Mouse (Mus musculus) CH12.LX (cell line): ENCODE measurements around the gene AL607142.1. TPM values are rescaled to one million over a fixed set of nuclear protein-coding genes. Genes with fewer than 3 reads are reported as not detected.

Experiments
- DNase-seq: peaks from one replicate; pipeline ENCODE4 v3.0.0-alpha.2; 2013; ENCODE audit errors: extremely low read depth
- H3K27ac ChIP-seq: 2 replicates; pipeline ENCODE4 v1.5.1; 2012; ENCODE audit warnings: low read depth, mild to moderate bottlenecking, control low read depth, moderate library complexity; ENCODE audit not compliant: insufficient read depth
- H3K27me3 ChIP-seq: replicated peaks from 2 replicates; pipeline ENCODE3; 2012; ENCODE audit warnings: inconsistent platforms
- H3K36me3 ChIP-seq, 2 experiments: replicated peaks in 1 of 2; 2 replicates each; pipeline versions ENCODE3 to v1.6.1; 2012; ENCODE audit warnings: inconsistent platforms in 1 of 2, low read length in 1 of 2, mild to moderate bottlenecking in 1 of 2, mixed read lengths in 1 of 2, moderate library complexity in 1 of 2; ENCODE audit not compliant: control insufficient read depth in 1 of 2, insufficient read depth in 1 of 2
- H3K4me1 ChIP-seq, 2 experiments: 2 replicates each; pipeline ENCODE4 v1.6.1; 2012; ENCODE audit warnings: inconsistent platforms in 1 of 2, moderate library complexity in 1 of 2; ENCODE audit not compliant: insufficient read depth in 2 of 2, control insufficient read depth in 1 of 2
- H3K4me2 ChIP-seq: 2 replicates; pipeline ENCODE4 v1.6.1; 2012; ENCODE audit warnings: low read depth, mild to moderate bottlenecking, control low read depth; ENCODE audit not compliant: poor library complexity, insufficient read depth, severe bottlenecking
- H3K4me3 ChIP-seq, 3 experiments: fragments of 150-350 bp in 1 of 3; sonication (generic) in 1 of 3; replicated peaks in 1 of 3; 2 replicates each; pipeline versions ENCODE3 to v1.5.1; 2011 to 2012; ENCODE audit warnings: low read depth in 2 of 3, low read length in 2 of 3, mild to moderate bottlenecking in 2 of 3, moderate library complexity in 2 of 3, control low read depth in 1 of 3, improper control_type of control experiment in 1 of 3, inconsistent platforms in 1 of 3, mixed read lengths in 1 of 3; ENCODE audit not compliant: poor library complexity in 1 of 3
- H3K79me2 ChIP-seq: replicated peaks from 2 replicates; pipeline ENCODE4 v1.6.1; 2012; ENCODE audit warnings: mild to moderate bottlenecking, moderate library complexity; ENCODE audit not compliant: control insufficient read depth, poor library complexity, insufficient read depth, severe bottlenecking; ENCODE audit errors: extremely low read depth
- H3K9ac ChIP-seq: 2 replicates; pipeline ENCODE4 v1.6.1; 2012; ENCODE audit warnings: low read depth, mild to moderate bottlenecking, control low read depth, moderate library complexity; ENCODE audit not compliant: insufficient read depth
- H3K9me3 ChIP-seq: replicated peaks from 2 replicates; pipeline ENCODE3; 2012; ENCODE audit warnings: low read length, inconsistent platforms, mixed read lengths
- CHD2 ChIP-seq: IDR thresholded peaks from 2 replicates; pipeline ENCODE4 v1.6.1; 2011; ENCODE audit warnings: low read length, improper control_type of control experiment
- ETS1 ChIP-seq: conservative IDR thresholded peaks from 2 replicates; pipeline ENCODE4 v1.6.1; 2012; ENCODE audit warnings: low read depth, mild to moderate bottlenecking, inconsistent platforms, low read length, improper control_type of control experiment, moderate library complexity
- IRF4 ChIP-seq: IDR thresholded peaks from 2 replicates; pipeline ENCODE4 v1.6.1; 2014; ENCODE audit warnings: low read depth, mild to moderate bottlenecking, inconsistent platforms, low read length, improper control_type of control experiment
- JUND ChIP-seq: conservative IDR thresholded peaks from 2 replicates; pipeline ENCODE4 v1.6.1; 2011; ENCODE audit warnings: low read depth, low read length, improper control_type of control experiment
- MAFK ChIP-seq: IDR thresholded peaks from 2 replicates; pipeline ENCODE4 v1.6.1; 2011; ENCODE audit warnings: low read length, improper control_type of control experiment; ENCODE audit not compliant: insufficient replicate concordance
- MAZ ChIP-seq: IDR thresholded peaks from 2 replicates; pipeline ENCODE4 v1.6.1; 2012; ENCODE audit warnings: low read depth, mild to moderate bottlenecking, inconsistent platforms, low read length, improper control_type of control experiment, moderate library complexity
- MEF2A ChIP-seq: IDR thresholded peaks from 2 replicates; pipeline ENCODE4 v1.6.1; 2014; ENCODE audit warnings: low read depth, mild to moderate bottlenecking, inconsistent platforms, low read length, improper control_type of control experiment, borderline replicate concordance
- MXI1 ChIP-seq: IDR thresholded peaks from 2 replicates; pipeline ENCODE4 v1.6.1; 2011; ENCODE audit warnings: mild to moderate bottlenecking, low read depth, low read length, improper control_type of control experiment
- MYC ChIP-seq: IDR thresholded peaks from 2 replicates; pipeline ENCODE4 v1.6.1; 2011; ENCODE audit warnings: low read depth, mild to moderate bottlenecking, improper control_type of control experiment, low read length
- NELFE ChIP-seq: IDR thresholded peaks from 2 replicates; pipeline ENCODE4 v1.6.1; 2011; ENCODE audit warnings: low read depth, low read length, improper control_type of control experiment
- PAX5 ChIP-seq: IDR thresholded peaks from 2 replicates; pipeline ENCODE4 v1.6.1; 2012; ENCODE audit warnings: low read length, inconsistent platforms, mixed read lengths
- POLR2A ChIP-seq: IDR thresholded peaks from 2 replicates; pipeline ENCODE4 v1.6.1; 2011; ENCODE audit warnings: low read depth, mild to moderate bottlenecking, improper control_type of control experiment, low read length
- POLR2AphosphoS2 ChIP-seq: IDR thresholded peaks from 2 replicates; pipeline ENCODE4 v1.6.1; 2011; ENCODE audit warnings: low read depth, low read length, improper control_type of control experiment
- RCOR1 ChIP-seq: conservative IDR thresholded peaks from 2 replicates; pipeline ENCODE4 v1.6.1; 2012; ENCODE audit warnings: low read depth, mild to moderate bottlenecking, inconsistent platforms, low read length, improper control_type of control experiment
- SMC3 ChIP-seq: IDR thresholded peaks from 2 replicates; pipeline ENCODE4 v1.6.1; 2011; ENCODE audit warnings: low read depth, low read length, improper control_type of control experiment
- TCF12 ChIP-seq: IDR thresholded peaks from 2 replicates; pipeline ENCODE4 v1.6.1; 2014; ENCODE audit warnings: low read depth, mild to moderate bottlenecking, inconsistent platforms, low read length, improper control_type of control experiment
- UBTF ChIP-seq: IDR thresholded peaks from 2 replicates; pipeline ENCODE4 v1.6.1; 2012; ENCODE audit warnings: low read depth, mild to moderate bottlenecking, inconsistent platforms, low read length, improper control_type of control experiment, moderate library complexity
- USF1 ChIP-seq: IDR thresholded peaks from 2 replicates; pipeline ENCODE4 v1.6.1; 2014; ENCODE audit warnings: low read depth, mild to moderate bottlenecking, inconsistent platforms, low read length, improper control_type of control experiment
- ZC3H11A ChIP-seq: IDR thresholded peaks from 2 replicates; pipeline ENCODE4 v1.6.1; 2012; ENCODE audit warnings: low read depth, mild to moderate bottlenecking, inconsistent platforms, low read length, improper control_type of control experiment
- dilution Hi-C: fragments of 300-500 bp; cut with MboI; formaldehyde crosslinking; loops from 2 replicates; pipeline ENCODE4 v1.14.3; 2020; ENCODE audit warnings: low sequenced_read_pairs; ENCODE audit not compliant: extremely low pct_unique_long_range_greater_than_20kb, extremely low pct_ligation_motif_present
- in situ Hi-C: fragments of 300-500 bp; cut with MboI; formaldehyde crosslinking; loops from 3 replicates; pipeline ENCODE4 v1.14.3; 2019; ENCODE audit warnings: low sequenced_read_pairs, low pct_ligation_motif_present, low pct_unique_long_range_greater_than_20kb, mixed read lengths
- polyA plus RNA-seq: library from polyadenylated mRNA; unstranded; fragments of >175 nt; gene quantifications from 2 replicates; pipeline ENCODE4 v1.2.1, GENCODE M21; 2012; ENCODE audit warnings: low read depth; ENCODE audit not compliant: insufficient read length
- total RNA-seq, 2 experiments: library from RNA; depleted of rRNA; stranded (reverse); fragments of 300-350 nt in 1 of 2; fragments of >200 nt in 1 of 2; gene quantifications; 2 replicates each; pipeline ENCODE4 v1.2.3; 2012 to 2014

Gene AL607142.1
- total and polyA plus RNA-seq, 3 experiments: 22.0 TPM; not detected in 2

DNA sequence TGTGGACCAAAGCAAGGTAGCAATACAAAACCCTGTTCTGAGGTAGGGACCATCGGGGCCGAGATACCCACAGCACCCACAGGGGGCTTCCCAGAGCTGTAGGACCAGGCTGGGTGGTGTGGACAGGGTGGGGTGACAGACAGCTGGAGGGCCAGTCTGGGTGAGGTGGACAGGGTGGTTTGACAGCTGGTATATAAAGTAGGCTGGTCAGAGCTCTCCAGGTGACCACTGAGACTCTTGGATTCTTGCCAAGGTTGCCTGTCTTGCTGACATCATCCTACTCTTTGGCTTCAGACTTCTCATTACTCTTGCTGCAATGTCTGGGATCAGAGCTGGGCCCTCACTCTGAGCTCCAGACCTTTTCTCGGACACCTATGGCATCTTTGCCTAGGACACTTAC is 41.6 kb downstream of the AL607142.1 start:
- Histone ChIP-seq H3K4me1 (peaks cover 0 to 6% of the 10 kb centered on the region in 2 experiments; a peak in 1 of 4 replicates), H3K9me3 (no peaks in the 10 kb centered on the region), H3K36me3 (peaks cover 58 to 78% of the 10 kb centered on the region in 2 experiments), H3K4me2 (no peak overlapping the region), H3K4me3 (no peak overlapping the region), H3K27ac (no peak overlapping the region), H3K9ac (no peak overlapping the region), H3K79me2 (no peaks in the 10 kb centered on the region), H3K27me3 (no peaks in the 10 kb centered on the region)
- no peak for TF ChIP-seq MAZ
- TF ChIP-seq USF1: no peak
- no peak for TF ChIP-seq ETS1
- TF ChIP-seq MYC: no peak
- no peak for TF ChIP-seq TCF12
- no peak for TF ChIP-seq UBTF
- TF ChIP-seq MEF2A: no peak
- TF ChIP-seq ZC3H11A: no peak
- no peak for TF ChIP-seq IRF4
- TF ChIP-seq SMC3: no peak
- in situ Hi-C loops (no loop called here), dilution Hi-C loops (no loop called here)
- no peak for DNase-seq

DNA sequence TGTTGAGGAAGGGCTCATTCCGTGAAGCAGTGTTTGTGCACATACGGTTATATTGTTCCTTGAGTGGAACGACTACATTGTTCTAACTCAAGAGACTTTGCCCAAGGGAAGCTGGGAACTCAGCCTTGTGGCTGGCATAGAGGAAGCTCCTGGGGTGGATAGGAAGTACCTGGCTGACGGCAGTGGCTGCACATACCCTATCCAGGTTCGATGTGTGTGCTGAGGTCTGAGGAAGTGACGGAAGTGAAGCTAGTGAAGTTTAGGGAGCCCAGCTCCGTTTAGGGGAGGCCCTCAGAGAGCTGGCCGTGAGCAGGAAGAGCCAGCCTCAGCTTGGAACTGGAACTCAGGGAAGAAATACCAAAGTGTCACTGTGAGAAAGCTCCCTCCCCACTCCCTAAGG is 43.0 kb downstream of the AL607142.1 start:
- no peaks in the 10 kb centered on the region for H3K27me3 ChIP-seq
- TF ChIP-seq MXI1: no peak
- TF ChIP-seq, all 38 proteins: peak for 0
- peaks cover 0 to 6% of the 10 kb centered on the region in 2 experiments; a peak in 1 of 4 replicates for H3K4me1 ChIP-seq
- no peak overlapping the region for H3K4me2 ChIP-seq
- no peaks in the 10 kb centered on the region for H3K79me2 ChIP-seq
- in situ Hi-C loops: no loop called here
- H3K9ac ChIP-seq: no peak overlapping the region
- H3K9me3 ChIP-seq: no peaks in the 10 kb centered on the region
- no peak overlapping the region for H3K4me3 ChIP-seq
- dilution Hi-C loops: no loop called here
- DNase-seq: no peak
- peaks cover 52 to 67% of the 10 kb centered on the region in 2 experiments for H3K36me3 ChIP-seq
- no peak overlapping the region for H3K27ac ChIP-seq

GRCm38 (mm10) chr4:120115516-120115915 is 50.7 kb downstream of the AL607142.1 start:
- peaks cover 15% of the 10 kb centered on the region for H3K9me3 ChIP-seq
- no peaks in the 10 kb centered on the region for H3K79me2 ChIP-seq

More at GRCm38 (mm10) chr4:120115516-120115915, 50.7 kb downstream of the AL607142.1 start:
- Histone ChIP-seq H3K27me3 (no peaks in the 10 kb centered on the region), H3K4me3 (no peak overlapping the region), H3K4me1 (peaks cover 0 to 15% of the 10 kb centered on the region in 2 experiments; a peak in 2 of 4 replicates), H3K4me2 (no peak overlapping the region), H3K36me3 (peaks cover 25 to 75% of the 10 kb centered on the region in 2 experiments), H3K9ac (no peak overlapping the region), H3K27ac (no peak overlapping the region)
- in situ Hi-C loops (no loop called here), dilution Hi-C loops (no loop called here)
- no peak for DNase-seq
- TF ChIP-seq PAX5: no peak
- no peak for TF ChIP-seq POLR2A
- TF ChIP-seq CHD2: no peak
- no peak for TF ChIP-seq RCOR1
- TF ChIP-seq ETS1: no peak
- TF ChIP-seq JUND: no peak
- TF ChIP-seq POLR2AphosphoS2: no peak
- no peak for TF ChIP-seq MAFK
- TF ChIP-seq NELFE: no peak
- TF ChIP-seq, all 38 proteins: peak for 0
